Mouse (Mus musculus) midbrain, embryonic 13.5 days (tissue): ENCODE measurements around the gene Olfr849. TPM values are rescaled to one million over a fixed set of nuclear protein-coding genes. Genes with fewer than 3 reads are reported as not detected.

Source experiments
- ATAC-seq: fragments of 200-750 bp; cut with Nextera tagmentation; 2 replicates; pipeline ENCODE4 v1.8.0; 2017; ENCODE audit warnings: mild to moderate bottlenecking, moderate TSS enrichment, moderate library complexity
- H3K27ac ChIP-seq: fragments of 300-500 bp; sonication (generic); 2 replicates; pipeline ENCODE4 v1.5.1; 2015; ENCODE audit warnings: inconsistent platforms, mild to moderate bottlenecking, moderate library complexity
- H3K27me3 ChIP-seq: fragments of 300-500 bp; sonication (generic); 2 replicates; pipeline ENCODE4 v1.6.1; 2015; ENCODE audit warnings: mild to moderate bottlenecking, inconsistent platforms
- H3K36me3 ChIP-seq: fragments of 300-500 bp; sonication (generic); 2 replicates; pipeline ENCODE4 v1.6.1; 2015; ENCODE audit warnings: mild to moderate bottlenecking, inconsistent platforms
- H3K4me1 ChIP-seq: fragments of 300-500 bp; sonication (generic); replicated peaks from 2 replicates; pipeline ENCODE4 v1.6.1; 2015; ENCODE audit warnings: inconsistent platforms
- H3K4me2 ChIP-seq: fragments of 300-500 bp; sonication (generic); replicated peaks from 2 replicates; pipeline ENCODE4 v1.6.1; 2015; ENCODE audit warnings: moderate library complexity, mild to moderate bottlenecking, inconsistent platforms
- H3K4me3 ChIP-seq: fragments of 300-500 bp; sonication (generic); replicated peaks from 2 replicates; pipeline ENCODE4 v1.5.1; 2015; ENCODE audit warnings: mild to moderate bottlenecking, inconsistent platforms
- H3K9ac ChIP-seq: fragments of 300-500 bp; sonication (generic); replicated peaks from 2 replicates; pipeline ENCODE4 v1.6.1; 2015; ENCODE audit warnings: mild to moderate bottlenecking, inconsistent platforms
- H3K9me3 ChIP-seq: fragments of 300-500 bp; sonication (generic); 2 replicates; pipeline ENCODE4 v1.6.1; 2016; ENCODE audit warnings: mild to moderate bottlenecking, inconsistent platforms
- WGBS: fragments of 180-500 bp; shearing (Covaris S2); methylation state at CpG from one replicate; pipeline ENCODE4 v1.1.7; 2015; 5-methylcytosine and 5-hydroxymethylcytosine counted together
- polyA plus RNA-seq: library from polyadenylated mRNA; unstranded; fragments of >200 nt; fragmentation: Nextera tagmentation; extraction: Ambion mirVana; gene quantifications from 2 replicates; pipeline ENCODE4 v1.2.1, GENCODE M21; 2015

Olfr849 gene
- not detected in 2 replicates for polyA plus RNA-seq

DNA sequence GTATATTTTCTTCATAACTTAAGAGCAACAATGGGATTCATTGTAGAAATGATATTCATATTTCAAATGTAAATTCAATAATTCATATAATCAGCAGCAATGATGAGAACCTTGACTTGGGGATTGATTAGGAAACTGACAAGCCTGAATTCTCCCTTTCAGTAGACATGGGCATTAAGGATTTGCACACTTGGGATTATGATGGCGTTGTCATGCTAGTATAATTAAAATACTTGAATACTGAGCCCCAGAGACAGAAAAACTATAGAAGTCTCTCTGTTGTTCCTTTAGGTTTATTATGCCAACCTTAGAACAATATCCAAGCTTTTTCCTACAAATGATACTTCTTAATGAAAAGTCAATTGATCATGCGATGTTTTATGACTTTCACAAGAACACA lies at the start of gene Olfr849:
Gene Olfr849 (plus strand): TSS at position 301 of the 400 bp plus-strand sequence.
- ATAC-seq, result no peak
- no peak within 1 kb of the TSS for H3K9ac ChIP-seq
- H3K36me3 ChIP-seq, result no peaks in the 10 kb centered on the region
- no peak within 1 kb of the TSS for H3K4me3 ChIP-seq
- H3K27ac ChIP-seq, result no peak within 1 kb of the TSS
- H3K9me3 ChIP-seq, result peaks cover 20% of the 10 kb centered on the region
- no peaks in the 10 kb centered on the region for H3K4me1 ChIP-seq
- H3K27me3 ChIP-seq, result no peaks in the 10 kb centered on the region
- 89% methylated on average over 2 of the region's 2 CpGs for WGBS
- no peak within 1 kb of the TSS for H3K4me2 ChIP-seq

- peaks cover 12% of the 10 kb centered on the region; the same call in 1 of the 2 replicates for H3K9me3 ChIP-seq
- H3K27ac ChIP-seq, result no peak within 1 kb of the TSS
- no peaks in the 10 kb centered on the region for H3K4me1 ChIP-seq
- no peaks in the 10 kb centered on the region for H3K36me3 ChIP-seq
- H3K27me3 ChIP-seq, result no peaks in the 10 kb centered on the region
- ATAC-seq, result no peak
- no peak within 1 kb of the TSS for H3K4me2 ChIP-seq
- no peak within 1 kb of the TSS for H3K9ac ChIP-seq
- no peak within 1 kb of the TSS for H3K4me3 ChIP-seq
Observed at GRCm38 (mm10) chr9:19478148-19478547, 38.1 kb downstream of the Olfr849 start, which contains the start of gene Olfr850. Olfr850 (minus strand) TSS chr9:19478248.

- H3K9me3 ChIP-seq, result peaks cover 18% of the 10 kb centered on the region; the same call in 1 of the 2 replicates
- H3K4me1 ChIP-seq, result no peaks in the 10 kb centered on the region
- no peak within 1 kb of the TSS for H3K4me3 ChIP-seq
- H3K27me3 ChIP-seq, result no peaks in the 10 kb centered on the region
- H3K36me3 ChIP-seq, result no peaks in the 10 kb centered on the region
- H3K27ac ChIP-seq, result no peak within 1 kb of the TSS
- ATAC-seq, result no peak
- H3K4me2 ChIP-seq, result no peak within 1 kb of the TSS
- no peak within 1 kb of the TSS for H3K9ac ChIP-seq
Observed at GRCm38 (mm10) chr9:19492995-19493394, 52.9 kb downstream of the Olfr849 start, which contains the start of gene Olfr851. Olfr851 (plus strand) TSS chr9:19493295.

Other genes starting within 250 kb of the Olfr849 start
- not detected in 2 replicates for gene Olfr843, start 188.3 kb upstream of the Olfr849 start, polyA plus RNA-seq
- not detected in 2 replicates for gene Olfr844, start 123.9 kb upstream of the Olfr849 start, polyA plus RNA-seq
- gene Olfr845, start 103.8 kb upstream of the Olfr849 start, polyA plus RNA-seq, result not detected in 2 replicates
- gene Olfr846, start 76.3 kb upstream of the Olfr849 start, polyA plus RNA-seq, result not detected in 2 replicates
- not detected in 2 replicates for gene Olfr847, start 61.6 kb upstream of the Olfr849 start, polyA plus RNA-seq
- gene Olfr850, start 38.0 kb downstream of the Olfr849 start, polyA plus RNA-seq, result not detected in 2 replicates
- gene Olfr851, start 53.0 kb downstream of the Olfr849 start, polyA plus RNA-seq, result not detected in 2 replicates
- not detected in 2 replicates for gene Olfr853, start 100.8 kb downstream of the Olfr849 start, polyA plus RNA-seq
- not detected in 2 replicates for gene Olfr854, start 127.1 kb downstream of the Olfr849 start, polyA plus RNA-seq
- gene Olfr855, start 142.4 kb downstream of the Olfr849 start, polyA plus RNA-seq, result not detected in 2 replicates
- 45.2 and 45.6 TPM in 2 replicates for gene Zfp317, start 181.8 kb downstream of the Olfr849 start, polyA plus RNA-seq